Mouse (Mus musculus) stomach, postnatal 0 days (tissue): ENCODE results near the gene BB287469. TPM values are rescaled to one million over a fixed set of nuclear protein-coding genes. Genes with fewer than 3 reads are reported as not detected.
A peak's percentile ranks its signal among the peaks of the same experiment; 100 is the strongest.
"Not testable (repeated sequence)": the region's sequence is repeated elsewhere in the genome, so short reads cannot be mapped to it uniquely, and the experiment has no call there.

Source experiments
- ATAC-seq: fragments of 200-750 bp; cut with Nextera tagmentation; 2 replicates; pipeline ENCODE4 v1.8.0; 2017; ENCODE audit not compliant: low FRiP score, low TSS enrichment
- DNase-seq: peaks from one replicate; pipeline ENCODE4 v3.0.0-alpha.2; 2016; ENCODE audit warnings: low spot score
- H3K27ac ChIP-seq: fragments of 300-500 bp; sonication (generic); replicated peaks from 2 replicates; pipeline ENCODE4 v1.5.1; 2014; ENCODE audit warnings: mild to moderate bottlenecking, control low read depth
- H3K27me3 ChIP-seq: fragments of 300-500 bp; sonication (generic); 2 replicates; pipeline ENCODE4 v1.6.1; 2014; ENCODE audit warnings: low read length; ENCODE audit not compliant: control insufficient read depth, insufficient read depth
- H3K36me3 ChIP-seq: fragments of 300-500 bp; sonication (generic); 2 replicates; pipeline ENCODE4 v1.6.1; 2014; ENCODE audit warnings: low read length, mixed read lengths; ENCODE audit not compliant: control insufficient read depth, insufficient read depth
- H3K4me1 ChIP-seq: fragments of 300-500 bp; sonication (generic); replicated peaks from 2 replicates; pipeline ENCODE4 v1.6.1; 2014; ENCODE audit warnings: antibody characterized with exemption; ENCODE audit not compliant: control insufficient read depth, insufficient read depth
- H3K4me2 ChIP-seq: fragments of 300-500 bp; sonication (generic); replicated peaks from 2 replicates; pipeline ENCODE4 v1.6.1; 2014; ENCODE audit warnings: low read depth, mild to moderate bottlenecking, control low read depth, moderate library complexity
- H3K4me3 ChIP-seq: fragments of 300-500 bp; sonication (generic); 2 replicates; pipeline ENCODE4 v1.5.1; 2014; ENCODE audit warnings: low read depth, low read length, control low read depth
- H3K9ac ChIP-seq: fragments of 300-500 bp; sonication (generic); 2 replicates; pipeline ENCODE4 v1.6.1; 2014; ENCODE audit warnings: mild to moderate bottlenecking, low read length, control low read depth, mixed read lengths
- H3K9me3 ChIP-seq: fragments of 300-500 bp; sonication (generic); 2 replicates; pipeline ENCODE4 v1.6.1; 2016; ENCODE audit warnings: low read length; ENCODE audit not compliant: control insufficient read depth
- WGBS: fragments of 180-500 bp; shearing (Covaris S2); extraction: QIAGEN DNeasy Blood & Tissue Kit; methylation state at CpG from one replicate; pipeline ENCODE4 v1.1.7; 2014; 5-methylcytosine and 5-hydroxymethylcytosine counted together
- polyA plus RNA-seq: library from polyadenylated mRNA; unstranded; fragments of >200 nt; fragmentation: Nextera tagmentation; extraction: Ambion mirVana; gene quantifications from 2 replicates; pipeline ENCODE4 v1.2.1, GENCODE M21; 2015

The BB287469 gene
- 0.07 TPM in 1 of 2 replicates, not detected in the other for polyA plus RNA-seq

DNA sequence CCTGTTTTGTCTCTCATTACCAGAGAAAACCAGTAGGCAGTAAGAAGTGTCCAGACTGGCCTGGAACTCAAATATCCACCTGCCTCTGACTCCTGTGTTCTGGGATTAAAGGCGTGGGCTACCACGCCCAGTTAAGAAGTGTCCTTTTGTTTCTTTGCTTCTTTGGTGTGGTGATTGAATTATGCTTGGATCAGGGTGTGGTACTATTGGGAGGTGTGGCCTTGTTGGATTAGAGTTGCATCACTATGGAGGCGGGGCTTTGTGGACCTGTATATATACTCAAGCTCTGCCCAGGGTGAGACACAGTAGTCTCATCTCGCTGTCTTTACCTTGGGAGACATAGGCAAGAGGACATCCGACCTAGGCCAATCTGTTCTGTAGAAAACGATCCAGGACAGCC lies at the start of gene BB287469:
TSS of gene BB287469 (plus strand) at position 301 of the 400 bp plus-strand sequence.
- not testable (repeated sequence) for DNase-seq, H3K36me3 ChIP-seq, H3K9me3 ChIP-seq, H3K4me1 ChIP-seq, H3K27me3 ChIP-seq, H3K27ac ChIP-seq, H3K4me2 ChIP-seq, H3K9ac ChIP-seq, H3K4me3 ChIP-seq, ATAC-seq
- WGBS: 80% methylated on average over 4 of the region's 6 CpGs

DNA sequence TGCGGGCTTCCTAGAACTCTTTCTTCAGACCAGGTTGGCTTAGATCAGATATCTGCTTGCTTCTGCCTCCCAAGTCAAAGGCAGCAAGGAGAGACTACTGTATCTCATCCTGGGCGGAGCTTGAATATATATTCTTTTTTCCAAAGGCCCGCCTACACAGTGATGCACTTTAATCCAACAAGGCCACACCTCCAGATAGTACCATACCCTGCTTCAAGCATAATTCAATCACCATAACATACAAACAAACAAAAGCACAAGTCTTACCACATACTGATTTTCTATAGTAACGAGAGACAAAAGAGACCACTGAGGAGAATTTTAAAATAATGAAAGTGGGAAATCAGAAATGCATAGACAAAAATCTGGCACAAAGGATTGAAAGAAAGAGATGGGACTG lies 40.7 kb upstream of the BB287469 start, which contains the start of gene Gm21319:
TSS of gene Gm21319 (minus strand) at position 101 of the 400 bp plus-strand sequence.
- H3K27me3 ChIP-seq, DNase-seq, H3K4me1 ChIP-seq, H3K4me2 ChIP-seq, H3K4me3 ChIP-seq, H3K27ac ChIP-seq, H3K36me3 ChIP-seq, ATAC-seq, H3K9ac ChIP-seq, H3K9me3 ChIP-seq: not testable (repeated sequence)
- WGBS: 92% methylated on average over 4 of the region's 4 CpGs

DNA sequence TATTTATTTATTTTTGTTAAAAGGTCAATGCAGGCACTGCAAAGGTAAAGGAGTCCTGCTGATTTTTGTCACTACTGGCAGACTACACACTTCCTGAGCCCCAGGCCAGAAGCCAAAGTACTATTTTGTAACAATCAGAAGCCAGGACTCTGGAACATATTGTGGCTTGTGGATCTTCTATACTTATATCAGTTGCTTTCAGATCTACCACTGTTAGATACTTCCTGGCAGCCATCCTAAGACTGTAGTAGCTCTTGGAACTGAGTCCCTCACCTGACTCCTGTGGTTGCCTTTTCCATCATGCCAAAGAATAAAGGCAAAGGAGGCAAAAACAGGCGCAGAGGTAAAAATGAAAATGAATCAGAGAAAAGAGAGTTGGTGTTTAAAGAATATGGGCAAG lies 21.2 kb upstream of the BB287469 start, which contains the start of gene Gm21936:
TSS of gene Gm21936 (plus strand) at position 301 of the 400 bp plus-strand sequence.
- not testable (repeated sequence) for ATAC-seq, H3K27ac ChIP-seq, H3K36me3 ChIP-seq, H3K9me3 ChIP-seq, H3K4me1 ChIP-seq, H3K27me3 ChIP-seq, DNase-seq, H3K4me2 ChIP-seq, H3K9ac ChIP-seq, H3K4me3 ChIP-seq
- 85% methylated on average over 1 of the region's 1 CpGs for WGBS

- ATAC-seq, H3K9me3 ChIP-seq, H3K4me2 ChIP-seq, H3K9ac ChIP-seq, DNase-seq, H3K4me1 ChIP-seq, H3K27me3 ChIP-seq, H3K36me3 ChIP-seq, H3K4me3 ChIP-seq, H3K27ac ChIP-seq: not testable (repeated sequence)
- WGBS: 77% methylated on average over 5 of the region's 5 CpGs
These were observed 18.4 kb upstream of the BB287469 start for GRCm38 (mm10) chr12:87797971-87798370.

GRCm38 (mm10) chr12:87842239-87842638 lies 25.9 kb downstream of the BB287469 start, which contains the start of gene Gm2001:
Gene Gm2001, minus strand, starts transcription at chr12:87842339.
- not testable (repeated sequence) for ATAC-seq, DNase-seq, H3K9me3 ChIP-seq, H3K4me1 ChIP-seq, H3K4me2 ChIP-seq, H3K27ac ChIP-seq, H3K9ac ChIP-seq, H3K4me3 ChIP-seq, H3K27me3 ChIP-seq, H3K36me3 ChIP-seq
- 64% methylated on average over 1 of the region's 2 CpGs for WGBS

- H3K4me3 ChIP-seq, H3K27ac ChIP-seq, H3K36me3 ChIP-seq, H3K27me3 ChIP-seq, H3K4me2 ChIP-seq, H3K9me3 ChIP-seq, H3K9ac ChIP-seq, DNase-seq, ATAC-seq, H3K4me1 ChIP-seq: not testable (repeated sequence)
- WGBS: no CpG with 5 or more reads among the region's 2 CpGs
These were observed 34.3 kb downstream of the BB287469 start for GRCm38 (mm10) chr12:87850657-87851056.

- H3K36me3 ChIP-seq, ATAC-seq, H3K4me1 ChIP-seq, H3K4me2 ChIP-seq, H3K27ac ChIP-seq, DNase-seq, H3K27me3 ChIP-seq, H3K9ac ChIP-seq, H3K4me3 ChIP-seq, H3K9me3 ChIP-seq: not testable (repeated sequence)
- WGBS: 83% methylated on average over 1 of the region's 1 CpGs
These were observed 39.7 kb downstream of the BB287469 start for GRCm38 (mm10) chr12:87856067-87856466.

DNA sequence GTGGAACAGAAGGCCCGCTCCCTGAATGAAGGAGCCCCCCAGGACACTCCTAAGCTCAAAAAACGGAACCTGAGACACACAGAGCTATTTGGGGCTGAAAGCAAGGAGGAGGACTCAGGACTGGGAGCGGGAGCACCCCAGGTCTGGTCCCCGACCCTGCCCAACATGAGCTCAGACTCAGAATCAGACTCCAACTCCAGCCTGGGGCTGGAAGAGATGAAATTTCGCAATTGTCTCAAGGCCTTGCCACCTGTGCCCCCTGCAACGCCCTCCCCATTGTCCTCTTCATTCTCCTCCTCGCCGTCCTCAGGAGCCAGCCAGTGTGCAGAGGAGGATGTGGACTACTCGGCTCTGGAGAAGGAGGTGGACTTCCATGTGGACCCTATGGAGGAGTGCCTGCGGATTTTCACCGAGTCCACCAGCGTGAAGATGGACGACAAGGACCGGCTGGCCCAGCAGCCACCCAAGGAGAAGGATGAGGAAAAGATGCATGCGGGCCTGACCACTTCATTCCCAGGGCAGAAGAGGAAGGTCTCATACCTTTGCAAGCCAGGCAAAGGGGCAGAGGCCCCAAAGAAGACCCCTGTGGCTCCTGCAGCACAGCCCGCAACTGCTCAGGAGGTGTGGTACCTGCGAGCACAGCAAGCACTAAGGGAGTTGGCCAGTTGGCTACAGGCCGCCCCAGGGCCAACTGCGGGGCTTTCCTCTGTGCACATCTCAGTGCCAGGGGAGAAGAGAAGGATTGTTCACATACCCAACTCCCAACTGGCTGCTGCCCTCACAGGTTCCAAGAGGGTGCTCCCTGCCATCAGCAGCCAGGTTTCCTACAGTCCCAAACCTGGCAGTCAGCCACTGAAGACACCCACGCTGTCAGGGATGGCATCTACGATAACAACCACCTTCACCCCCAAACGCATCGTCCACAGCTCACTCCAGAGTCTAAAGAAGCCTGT lies 45.6 kb downstream of the BB287469 start:
- peak; percentile 34 for ATAC-seq
- not testable (repeated sequence) for H3K36me3 ChIP-seq, H3K9ac ChIP-seq, H3K27ac ChIP-seq, H3K4me2 ChIP-seq, H3K4me3 ChIP-seq, DNase-seq, H3K4me1 ChIP-seq, H3K9me3 ChIP-seq, H3K27me3 ChIP-seq
- 83% methylated on average over 23 of the region's 23 CpGs for WGBS

- not testable (repeated sequence) for H3K27me3 ChIP-seq, H3K4me1 ChIP-seq, DNase-seq, H3K36me3 ChIP-seq, H3K27ac ChIP-seq, ATAC-seq, H3K9ac ChIP-seq, H3K4me2 ChIP-seq, H3K4me3 ChIP-seq, H3K9me3 ChIP-seq
- WGBS: 97% methylated on average over 9 of the region's 11 CpGs
These were observed 47.3 kb downstream of the BB287469 start for GRCm38 (mm10) chr12:87863638-87864037.
